Mouse (Mus musculus): ENCODE data around the gene Gm9999.

Gm9999 gene

DNA sequence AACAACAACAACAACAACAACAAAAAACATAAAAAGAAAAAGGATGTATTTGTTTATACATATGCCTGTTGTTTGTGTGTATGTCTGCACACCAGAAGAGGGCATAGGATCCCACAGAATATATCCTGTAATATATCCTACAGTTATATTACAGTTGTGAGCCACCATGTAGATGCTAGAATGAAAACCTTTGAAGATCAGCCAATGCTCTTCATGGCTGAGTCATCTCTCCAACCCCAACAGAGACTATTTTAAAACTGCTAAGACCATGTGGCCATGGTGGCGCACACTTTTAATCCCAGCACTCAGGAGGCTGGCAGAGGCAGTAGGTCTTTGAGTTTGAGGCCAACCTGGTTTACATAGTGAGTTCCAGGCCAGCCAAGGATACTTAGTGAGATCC, 44.1 kb downstream of the Gm9999 start:
- no peak for DNase-seq (ENCODE audit: low spot score)

DNA sequence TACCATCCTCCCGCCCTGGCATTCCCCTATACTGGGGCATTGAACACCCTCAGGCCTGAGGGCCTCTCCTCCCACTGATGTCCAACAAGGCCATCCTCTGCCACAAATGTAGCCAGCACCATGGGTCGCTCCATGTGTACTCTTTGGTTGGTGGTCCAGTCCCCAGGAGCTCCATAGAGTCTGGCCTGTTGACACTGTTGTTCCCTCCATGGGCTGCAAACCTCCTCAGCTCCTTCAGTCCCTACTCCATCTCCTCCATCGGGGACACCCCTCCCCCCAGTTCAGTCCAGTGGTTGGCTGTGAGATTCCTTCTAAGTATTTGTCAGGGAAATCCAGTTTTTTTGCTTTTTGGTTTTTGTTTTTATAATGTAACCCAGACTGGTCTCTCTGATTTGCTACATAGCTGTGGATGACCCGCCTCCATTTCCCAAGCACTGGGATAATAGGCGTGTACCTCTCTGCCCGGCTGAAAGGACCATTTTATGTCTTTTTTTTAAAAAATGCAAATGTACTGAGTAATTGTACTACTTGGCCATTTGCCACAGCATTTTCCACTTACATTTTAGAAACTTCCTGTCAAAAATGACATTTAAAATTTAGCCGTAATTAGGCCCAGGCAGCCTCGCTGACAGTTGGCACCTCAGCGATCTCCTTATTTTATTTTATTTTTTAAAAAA, 47.3 kb downstream of the Gm9999 start:
- DNase-seq (ENCODE audit: low spot score): no peak

DNA sequence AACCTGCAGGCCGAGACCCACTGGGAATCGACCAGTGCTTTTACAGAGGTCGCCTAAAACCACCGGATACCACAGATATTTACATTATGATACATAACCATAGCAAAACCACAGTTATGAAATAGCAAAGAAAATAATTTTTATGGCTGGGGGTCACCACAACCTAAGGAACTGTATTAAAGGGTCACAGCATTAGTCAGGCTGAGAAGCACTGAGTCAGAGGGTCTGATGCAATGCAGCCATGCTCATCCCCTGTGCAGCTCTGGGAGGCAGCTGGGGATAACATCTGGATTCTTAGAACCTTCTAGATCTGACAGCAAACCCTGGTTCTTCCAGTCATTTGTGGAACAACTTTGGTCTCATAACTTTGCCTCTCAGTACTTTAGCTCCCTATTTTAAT, 48.0 kb downstream of the Gm9999 start:
- no peak for DNase-seq (ENCODE audit: low spot score)

DNA sequence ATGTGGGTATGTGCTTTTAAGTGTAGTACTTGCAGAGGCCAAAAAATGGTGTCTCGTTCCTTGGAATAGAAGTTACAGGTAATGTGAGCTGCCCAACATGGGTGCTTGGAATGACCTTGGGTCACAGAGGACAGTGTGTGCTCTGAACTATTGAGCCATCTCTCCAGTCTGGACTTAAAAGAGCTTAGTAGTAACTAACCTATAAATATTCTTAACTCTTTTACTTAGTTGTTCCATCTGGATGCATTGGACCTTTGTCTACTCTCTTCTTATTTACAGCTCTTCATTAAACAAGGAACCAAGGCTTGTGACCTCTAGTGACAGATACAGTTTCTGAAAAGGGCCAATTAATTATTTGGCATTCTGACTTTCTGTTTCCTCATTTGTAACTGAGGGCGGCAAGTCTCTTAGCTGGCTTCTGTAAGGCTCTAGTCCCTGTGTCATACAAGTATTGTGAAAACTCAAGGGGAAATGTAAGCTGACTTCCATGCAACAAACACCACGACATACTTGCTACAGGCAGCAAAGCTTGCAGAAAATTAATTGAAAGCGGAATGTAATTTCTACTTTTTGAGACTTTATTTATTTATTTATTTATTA, 51.5 kb downstream of the Gm9999 start:
- no peak for DNase-seq (ENCODE audit: low spot score)

DNA sequence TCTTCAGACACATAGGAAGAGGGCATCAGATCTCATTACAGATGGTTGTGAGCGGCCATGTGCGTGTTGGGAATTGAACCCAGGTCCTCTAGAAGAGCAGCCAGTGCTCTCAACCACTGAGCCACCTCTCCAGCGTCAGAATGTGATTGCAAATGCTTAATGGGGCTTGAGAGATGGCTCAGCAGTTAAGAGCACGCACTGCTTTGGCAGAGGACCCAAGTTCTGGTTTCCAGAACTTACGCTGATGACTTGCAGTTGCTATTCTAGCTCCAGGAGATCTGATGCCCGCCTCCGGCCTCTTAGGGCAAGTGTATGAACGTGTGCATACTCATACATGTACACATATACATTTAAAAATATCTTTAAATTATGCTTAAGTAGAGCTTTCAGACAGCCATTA, 52.0 kb downstream of the Gm9999 start:
- no peak for DNase-seq (ENCODE audit: low spot score)

Data from layer of hippocampus, adult 11-12 months (tissue).